Mouse (Mus musculus) ES-E14 (cell line): ENCODE results near the gene Sgms1. TPM values are rescaled to one million over a fixed set of nuclear protein-coding genes. Genes with fewer than 3 reads are reported as not detected.

ENCODE experiments used
- DNase-seq: peaks from one replicate; pipeline ENCODE4 v3.0.0-alpha.2; 2013; ENCODE audit warnings: low read depth, low spot score
- H3K27ac ChIP-seq: 2 replicates; pipeline ENCODE4 v1.5.1; 2012; ENCODE audit warnings: low read depth, mild to moderate bottlenecking, low read length, moderate library complexity, mixed read lengths; ENCODE audit not compliant: poor library complexity, insufficient read depth, severe bottlenecking
- H3K36me3 ChIP-seq: 2 replicates; pipeline ENCODE4 v1.6.1; 2012; ENCODE audit warnings: mild to moderate bottlenecking, low read length, moderate library complexity, mixed read lengths; ENCODE audit not compliant: control insufficient read depth, poor library complexity, insufficient read depth, severe bottlenecking
- H3K4me1 ChIP-seq, 2 experiments: fragments of 150-350 bp in 1 of 2; sonication (generic) in 1 of 2; 2 replicates each; pipeline ENCODE4 v1.6.1; 2012; ENCODE audit warnings: low read length in 2 of 2, mild to moderate bottlenecking in 1 of 2, mixed read lengths in 1 of 2; ENCODE audit not compliant: control insufficient read depth in 2 of 2, insufficient read depth in 2 of 2, poor library complexity in 1 of 2
- H3K4me3 ChIP-seq, 2 experiments: fragments of 150-350 bp in 1 of 2; sonication (generic) in 1 of 2; 2 replicates each; pipeline ENCODE4 v1.5.1; 2012; ENCODE audit warnings: low read length in 2 of 2, low read depth in 1 of 2, mild to moderate bottlenecking in 1 of 2, mixed read lengths in 1 of 2; ENCODE audit not compliant: insufficient read depth in 1 of 2, poor library complexity in 1 of 2, severe bottlenecking in 1 of 2
- H3K9ac ChIP-seq: 2 replicates; pipeline ENCODE4 v1.6.1; 2012; ENCODE audit warnings: low read depth, mild to moderate bottlenecking, low read length, mixed read lengths; ENCODE audit not compliant: poor library complexity, insufficient read depth, severe bottlenecking
- H3K9me3 ChIP-seq: fragments of 150-350 bp; sonication (generic); 2 replicates; pipeline ENCODE4 v1.6.1; 2012; ENCODE audit warnings: low read depth, mild to moderate bottlenecking, low read length; ENCODE audit not compliant: control insufficient read depth, insufficient read depth
- CHD2 ChIP-seq: IDR thresholded peaks from 2 replicates; pipeline ENCODE4 v1.6.1; 2014; ENCODE audit warnings: mild to moderate bottlenecking, low read depth, low read length, inconsistent platforms
- HCFC1 ChIP-seq: IDR thresholded peaks from 2 replicates; pipeline ENCODE4 v1.6.1; 2012; ENCODE audit warnings: low read length, inconsistent platforms, borderline replicate concordance; ENCODE audit not compliant: insufficient read depth
- MAFK ChIP-seq: IDR thresholded peaks from 2 replicates; pipeline ENCODE4 v1.6.1; 2014; ENCODE audit warnings: mild to moderate bottlenecking, low read depth, low read length, inconsistent platforms; ENCODE audit not compliant: insufficient read depth
- ZC3H11A ChIP-seq: IDR thresholded peaks from 2 replicates; pipeline ENCODE4 v1.6.1; 2012; ENCODE audit warnings: low read depth, mild to moderate bottlenecking, inconsistent platforms, low read length, borderline replicate concordance
- ZNF384 ChIP-seq: IDR thresholded peaks from 2 replicates; pipeline ENCODE4 v1.6.1; 2012; ENCODE audit warnings: low read depth, low read length, inconsistent platforms
- in situ Hi-C, 2 experiments: fragments of 600-800 bp; cut with MboI; formaldehyde crosslinking; loops; one replicate each; pipeline ENCODE4 v1.15.1; 2025; ENCODE audit warnings: low sequenced_read_pairs in 2 of 2, inconsistent platforms in 1 of 2; ENCODE audit not compliant: unreplicated experiment in 2 of 2
- total RNA-seq: library from RNA; depleted of rRNA; stranded (reverse); fragments of 300-350 nt; gene quantifications from 2 replicates; pipeline ENCODE4 v1.2.3, GENCODE M21; 2012

Gene Sgms1
- total RNA-seq, 1 experiment = 42.5 TPM

DNA sequence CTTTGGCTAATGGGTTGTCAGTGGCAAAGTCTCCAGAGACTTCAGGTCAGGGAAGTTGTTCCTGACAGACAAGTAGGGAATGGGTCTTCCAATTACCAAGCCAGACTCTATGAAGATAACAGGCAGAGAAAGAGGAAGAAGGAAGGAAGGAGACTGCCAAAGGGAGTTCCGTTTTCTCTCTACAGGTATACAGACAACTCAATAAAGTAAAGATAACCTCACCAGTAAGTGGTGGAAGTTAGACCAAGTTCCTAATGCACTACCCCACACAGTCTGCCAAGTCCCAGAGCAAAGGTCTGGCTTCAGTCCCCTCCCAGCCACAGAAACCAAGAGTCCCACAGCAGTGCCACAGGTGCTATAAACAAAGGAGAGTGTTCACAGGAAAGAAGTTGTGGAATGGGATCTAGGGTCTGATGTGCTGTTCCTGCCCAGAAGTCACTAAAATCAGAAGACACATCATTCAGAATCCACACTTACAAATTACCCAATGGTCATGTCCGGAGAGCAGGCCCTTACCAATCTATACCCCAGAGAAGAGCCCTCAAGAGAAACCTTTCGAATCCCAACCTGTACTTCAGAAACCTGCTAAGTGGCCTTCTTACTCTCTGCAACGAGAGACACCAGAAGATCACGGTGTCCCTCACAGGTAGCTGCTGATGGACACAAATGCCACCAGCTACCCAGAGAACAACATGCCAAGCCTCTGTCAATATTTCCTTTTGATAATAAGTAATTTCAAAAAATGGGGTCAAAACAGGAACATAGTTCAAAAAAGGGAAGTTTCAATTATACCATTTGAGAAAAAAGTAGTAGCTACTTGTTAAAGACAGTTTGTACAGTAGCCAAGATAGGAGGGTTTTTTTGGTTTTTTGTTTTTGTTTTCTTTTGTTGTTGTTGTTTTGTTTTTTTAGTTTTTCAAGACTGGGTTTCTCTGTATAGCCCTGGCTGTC lies 140.1 kb downstream of the Sgms1 start:
- TF ChIP-seq MAFK (no peak), ZC3H11A (no peak)
- no peaks in the 10 kb centered on the region for H3K36me3 ChIP-seq
- DNase-seq = no peak
- H3K9ac ChIP-seq = no peak overlapping the region
- in situ Hi-C loops = no loop called here
- no peak overlapping the region for H3K27ac ChIP-seq
- H3K4me3 ChIP-seq = no peak overlapping the region
- H3K9me3 ChIP-seq = no peaks in the 10 kb centered on the region
- H3K4me1 ChIP-seq = peaks cover 14 to 20% of the 10 kb centered on the region in 2 experiments

DNA sequence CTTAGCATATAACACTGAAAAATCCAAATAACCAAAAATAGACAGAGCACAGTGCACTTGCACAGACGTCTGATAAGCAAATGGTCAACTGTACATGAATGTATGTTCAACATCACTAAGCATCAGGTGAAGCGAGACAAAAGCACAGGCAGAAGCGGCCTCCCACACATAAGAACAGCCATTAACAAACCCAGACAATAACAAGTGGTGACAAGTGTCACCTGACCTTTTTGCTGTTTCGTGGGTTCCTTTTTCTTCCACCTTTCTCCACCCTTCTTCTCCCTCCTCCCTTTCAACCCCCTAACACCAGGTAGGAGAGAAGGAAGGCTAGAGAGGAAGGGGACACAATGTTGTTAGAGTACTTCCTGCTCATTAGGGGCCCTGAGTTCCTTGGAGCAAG lies 144.6 kb downstream of the Sgms1 start:
- DNase-seq = no peak
- Histone ChIP-seq H3K36me3 (no peaks in the 10 kb centered on the region), H3K9me3 (no peaks in the 10 kb centered on the region), H3K27ac (no peak overlapping the region), H3K4me3 (no peak overlapping the region), H3K9ac (no peak overlapping the region), H3K4me1 (peaks cover 9 to 21% of the 10 kb centered on the region in 2 experiments)
- in situ Hi-C loops = no loop called here
- TF ChIP-seq ZNF384 = no peak
- no peak for TF ChIP-seq ZC3H11A
- TF ChIP-seq CHD2 = no peak
- no peak for TF ChIP-seq HCFC1
- TF ChIP-seq MAFK = no peak

DNA sequence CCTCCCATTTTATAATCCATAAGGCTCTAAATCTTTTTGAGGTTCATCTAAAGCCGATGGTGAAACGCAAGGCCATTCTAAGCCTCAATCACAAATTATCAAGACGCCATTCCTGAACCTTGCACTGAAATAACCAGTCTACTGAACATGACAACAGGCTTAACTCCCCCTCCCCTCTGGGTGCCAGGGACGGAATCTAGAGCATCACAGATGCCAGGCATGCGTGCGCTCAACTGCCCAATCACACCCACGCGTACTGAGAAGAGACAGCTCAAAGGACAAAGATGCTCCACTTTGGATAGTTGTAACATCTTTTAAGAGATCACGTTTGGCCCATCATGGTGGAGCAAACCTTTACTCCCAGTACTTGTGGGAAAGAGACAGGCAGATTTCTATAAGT lies 146.3 kb downstream of the Sgms1 start:
- in situ Hi-C loops = no loop called here
- Histone ChIP-seq H3K36me3 (no peaks in the 10 kb centered on the region), H3K4me1 (peaks cover 20 to 30% of the 10 kb centered on the region in 2 experiments), H3K9ac (no peak overlapping the region), H3K4me3 (no peak overlapping the region), H3K27ac (no peak overlapping the region), H3K9me3 (no peaks in the 10 kb centered on the region)
- TF ChIP-seq MAFK = no peak
- no peak for TF ChIP-seq HCFC1
- no peak for TF ChIP-seq CHD2
- no peak for TF ChIP-seq ZC3H11A
- TF ChIP-seq ZNF384 = no peak
- no peak for DNase-seq

DNA sequence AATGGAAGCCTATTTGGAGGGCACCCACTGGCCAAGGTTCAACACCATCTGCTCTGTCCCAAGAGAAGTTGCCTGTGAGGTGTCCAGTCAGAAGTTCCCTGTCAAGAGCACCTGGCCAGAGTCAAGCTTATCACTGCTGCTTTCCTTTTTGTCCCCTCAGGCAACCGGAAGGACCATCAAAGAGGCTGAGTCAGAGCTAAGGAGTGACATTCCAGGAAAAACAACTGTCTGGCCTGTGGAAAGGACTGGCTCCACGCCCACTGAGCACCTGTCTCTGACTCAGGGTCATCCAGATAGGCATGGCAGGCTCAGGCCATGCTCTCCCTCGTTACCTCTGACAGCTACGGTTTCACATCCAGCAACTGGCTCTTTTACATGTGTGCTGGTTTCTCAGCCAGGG lies 147.4 kb downstream of the Sgms1 start:
- Histone ChIP-seq H3K27ac (peak overlapping the region; percentile 78), H3K4me3 (peak overlapping the region in 1 of 2 experiments; percentile 26; a peak in 1 of 4 replicates), H3K4me1 (peaks cover 22 to 36% of the 10 kb centered on the region in 2 experiments), H3K9me3 (no peaks in the 10 kb centered on the region), H3K9ac (no peak overlapping the region), H3K36me3 (no peaks in the 10 kb centered on the region)
- in situ Hi-C loops = no loop called here
- DNase-seq = peak; percentile 68
- TF ChIP-seq ZC3H11A (no peak), MAFK (peak; percentile 83), ZNF384 (no peak), CHD2 (no peak), HCFC1 (no peak)

- Histone ChIP-seq H3K9me3 (no peaks in the 10 kb centered on the region), H3K4me3 (0 out of 4 replicates have a peak overlapping the region, but pooled peaks of 1 of the 2 experiments have one; percentile 23), H3K27ac (peak overlapping the region; percentile 88), H3K36me3 (no peaks in the 10 kb centered on the region), H3K4me1 (peaks cover 23 to 35% of the 10 kb centered on the region in 2 experiments), H3K9ac (no peak overlapping the region)
- in situ Hi-C loops = no loop called here
- TF ChIP-seq HCFC1 (no peak), ZC3H11A (no peak), CHD2 (no peak), ZNF384 (no peak), MAFK (no peak)
- DNase-seq = no peak
Measured at GRCm38 (mm10) chr19:32240417-32240990, 149.0 kb downstream of the Sgms1 start.
